Mouse (Mus musculus) erythroblast, embryonic 14.5 days (primary cell): Measurements from ENCODE around the gene Rprml. TPM values are rescaled to one million over a fixed set of nuclear protein-coding genes. Genes with fewer than 3 reads are reported as not detected.

Experiments used
- H3K27me3 ChIP-seq: 2 replicates; pipeline ENCODE4 v1.6.1; 2012; ENCODE audit warnings: inconsistent platforms; ENCODE audit not compliant: control insufficient read depth
- H3K36me3 ChIP-seq: 2 replicates; pipeline ENCODE4 v1.6.1; 2012; ENCODE audit warnings: mild to moderate bottlenecking, inconsistent platforms; ENCODE audit not compliant: control insufficient read depth
- H3K4me1 ChIP-seq: 2 replicates; pipeline ENCODE4 v1.6.1; 2012; ENCODE audit warnings: inconsistent platforms; ENCODE audit not compliant: control insufficient read depth
- H3K4me3 ChIP-seq: replicated peaks from 2 replicates; pipeline ENCODE3; 2012; ENCODE audit warnings: moderate library complexity, mild to moderate bottlenecking, inconsistent platforms
- H3K9me3 ChIP-seq: 2 replicates; pipeline ENCODE4 v1.6.1; 2012; ENCODE audit warnings: low read length, inconsistent platforms, mixed read lengths; ENCODE audit not compliant: control insufficient read depth
- GATA1 ChIP-seq: IDR thresholded peaks from 2 replicates; pipeline ENCODE4 v1.6.1; 2012; ENCODE audit warnings: low read length, inconsistent platforms, mixed read lengths
- TAL1 ChIP-seq: IDR thresholded peaks from 3 replicates; pipeline ENCODE4 v1.6.1; 2012; ENCODE audit warnings: low read length, inconsistent platforms, mixed read lengths
- polyA plus RNA-seq: library from polyadenylated mRNA; stranded (reverse); fragments of >175 nt; gene quantifications from 2 replicates; pipeline ENCODE4 v1.2.3, GENCODE M21; 2012

Gene Rprml
- polyA plus RNA-seq, 1 experiment, result not detected

- no peak for TF ChIP-seq TAL1
- no peak for TF ChIP-seq GATA1
- peaks cover 95% of the 10 kb centered on the region for H3K36me3 ChIP-seq
- peaks cover 2% of the 10 kb centered on the region; the same call in 1 of the 2 replicates for H3K4me1 ChIP-seq
- no peaks in the 10 kb centered on the region for H3K27me3 ChIP-seq
- H3K9me3 ChIP-seq, result no peaks in the 10 kb centered on the region
- no peak overlapping the region for H3K4me3 ChIP-seq
Measured at GRCm38 (mm10) chr11:103685261-103685736, 35.9 kb downstream of the Rprml start.

- Histone ChIP-seq H3K4me1 (peaks cover 2% of the 10 kb centered on the region; the same call in 1 of the 2 replicates), H3K27me3 (no peaks in the 10 kb centered on the region), H3K36me3 (peaks cover 82% of the 10 kb centered on the region), H3K9me3 (no peaks in the 10 kb centered on the region), H3K4me3 (no peak overlapping the region)
- TF ChIP-seq TAL1, result no peak
- no peak for TF ChIP-seq GATA1
Measured at GRCm38 (mm10) chr11:103686706-103687105, 37.3 kb downstream of the Rprml start.

- H3K4me1 ChIP-seq, result peaks cover 2% of the 10 kb centered on the region; the same call in 1 of the 2 replicates
- H3K36me3 ChIP-seq, result peaks cover 65% of the 10 kb centered on the region
- no peaks in the 10 kb centered on the region for H3K27me3 ChIP-seq
- no peaks in the 10 kb centered on the region for H3K9me3 ChIP-seq
- TF ChIP-seq TAL1, result no peak
- no peak for TF ChIP-seq GATA1
- no peak overlapping the region for H3K4me3 ChIP-seq
Measured at GRCm38 (mm10) chr11:103688271-103688979, 39.1 kb downstream of the Rprml start.

- H3K9me3 ChIP-seq, result no peaks in the 10 kb centered on the region
- TF ChIP-seq GATA1 (no peak), TAL1 (no peak)
- H3K4me3 ChIP-seq, result no peak overlapping the region
- H3K36me3 ChIP-seq, result peaks cover 59% of the 10 kb centered on the region
- peaks cover 2% of the 10 kb centered on the region; the same call in 1 of the 2 replicates for H3K4me1 ChIP-seq
- no peaks in the 10 kb centered on the region for H3K27me3 ChIP-seq
Measured at GRCm38 (mm10) chr11:103688980-103689378, 39.6 kb downstream of the Rprml start.

GRCm38 (mm10) chr11:103691036-103691435 is 41.7 kb downstream of the Rprml start:
- Histone ChIP-seq H3K36me3 (peaks cover 49% of the 10 kb centered on the region), H3K4me3 (no peak overlapping the region), H3K9me3 (no peaks in the 10 kb centered on the region), H3K4me1 (peaks cover 11% of the 10 kb centered on the region), H3K27me3 (no peaks in the 10 kb centered on the region)
- no peak for TF ChIP-seq TAL1
- TF ChIP-seq GATA1, result no peak

GRCm38 (mm10) chr11:103693241-103693640 is 43.9 kb downstream of the Rprml start:
- Histone ChIP-seq H3K4me3 (no peak overlapping the region), H3K9me3 (no peaks in the 10 kb centered on the region), H3K4me1 (peaks cover 22% of the 10 kb centered on the region), H3K36me3 (peaks cover 29% of the 10 kb centered on the region), H3K27me3 (no peaks in the 10 kb centered on the region)
- no peak for TF ChIP-seq GATA1
- no peak for TF ChIP-seq TAL1

- H3K9me3 ChIP-seq, result no peaks in the 10 kb centered on the region
- TF ChIP-seq TAL1, result no peak
- no peak for TF ChIP-seq GATA1
- peaks cover 25% of the 10 kb centered on the region for H3K4me1 ChIP-seq
- no peaks in the 10 kb centered on the region for H3K27me3 ChIP-seq
- H3K36me3 ChIP-seq, result peaks cover 10% of the 10 kb centered on the region
- H3K4me3 ChIP-seq, result peak overlapping the region; percentile 88
Measured at GRCm38 (mm10) chr11:103696851-103697564, 47.6 kb downstream of the Rprml start.

GRCm38 (mm10) chr11:103697565-103698176 is 48.3 kb downstream of the Rprml start, which contains the start of gene Gosr2:
TSS of gene Gosr2 (minus strand) at chr11:103697898.
- H3K4me3 ChIP-seq, result peak within 1 kb of the TSS; percentile 88

GRCm38 (mm10) chr11:103698226-103698625 is 48.9 kb downstream of the Rprml start:
- Histone ChIP-seq H3K36me3 (peaks cover 10% of the 10 kb centered on the region), H3K9me3 (no peaks in the 10 kb centered on the region), H3K4me1 (peaks cover 25% of the 10 kb centered on the region), H3K4me3 (peak overlapping the region; percentile 88), H3K27me3 (no peaks in the 10 kb centered on the region)
- TF ChIP-seq TAL1 (no peak), GATA1 (no peak)

More at GRCm38 (mm10) chr11:103697565-103698176, 48.3 kb downstream of the Rprml start, which contains the start of gene Gosr2:
- Histone ChIP-seq H3K4me1 (peaks cover 25% of the 10 kb centered on the region), H3K27me3 (no peaks in the 10 kb centered on the region), H3K9me3 (no peaks in the 10 kb centered on the region), H3K36me3 (peaks cover 10% of the 10 kb centered on the region)
- TF ChIP-seq GATA1 (no peak), TAL1 (no peak)

Other genes with a start within 250 kb of the Rprml start
- 0.51 and 0.58 TPM in 2 replicates for gene Plekhm1, start 236.9 kb upstream of the Rprml start, polyA plus RNA-seq
- gene Lrrc37a, start 145.0 kb upstream of the Rprml start, polyA plus RNA-seq, result under 0.01 TPM in 1 of 2 replicates, not detected in the other
- gene Gm884, start 28.4 kb upstream of the Rprml start, polyA plus RNA-seq, result 0.01 TPM in 1 of 2 replicates, not detected in the other
- not detected in 2 replicates for gene Lyzl6, start 10.7 kb upstream of the Rprml start, polyA plus RNA-seq
- 0.70 and 0.79 TPM in 2 replicates for gene Gosr2, start 48.3 kb downstream of the Rprml start, polyA plus RNA-seq
- gene Wnt9b, start 100.3 kb downstream of the Rprml start, polyA plus RNA-seq, result not detected in 2 replicates
- not detected in 2 replicates for gene Wnt3, start 124.6 kb downstream of the Rprml start, polyA plus RNA-seq